Mouse (Mus musculus): ENCODE data around the gene Spin1. TPM values are rescaled to one million over a fixed set of nuclear protein-coding genes. Genes with fewer than 3 reads are reported as not detected.
A peak's percentile ranks its signal among the peaks of the same experiment; 100 is the strongest.

Gene Spin1
- polyA plus RNA-seq, 1 experiment from 2014 or later: 90.7 TPM

GRCm38 (mm10) chr13:51182236-51182635 is 81.6 kb downstream of the Spin1 start:
- no peaks in the 10 kb centered on the region for H3K9me3 ChIP-seq
- no peak for ATAC-seq (ENCODE audit: insufficient number of reproducible peaks, low FRiP score, low TSS enrichment, low read depth)
- no peak overlapping the region for H3K4me3 ChIP-seq
- H3K27me3 ChIP-seq: no peaks in the 10 kb centered on the region
- 86% methylated on average over 7 of the region's 7 CpGs for WGBS
- H3K4me2 ChIP-seq: no peak overlapping the region
- H3K36me3 ChIP-seq: no peaks in the 10 kb centered on the region
- no peak overlapping the region for H3K27ac ChIP-seq
- no peak overlapping the region for H3K9ac ChIP-seq
- H3K4me1 ChIP-seq: no peaks in the 10 kb centered on the region

- Histone ChIP-seq H3K27ac (no peak overlapping the region), H3K9me3 (no peaks in the 10 kb centered on the region), H3K4me1 (no peaks in the 10 kb centered on the region), H3K4me3 (no peak overlapping the region), H3K9ac (no peak overlapping the region), H3K27me3 (no peaks in the 10 kb centered on the region), H3K4me2 (no peak overlapping the region), H3K36me3 (no peaks in the 10 kb centered on the region)
- WGBS: 88% methylated on average over 3 of the region's 3 CpGs
- ATAC-seq (ENCODE audit: insufficient number of reproducible peaks, low FRiP score, low TSS enrichment, low read depth): no peak
These were observed 84.2 kb downstream of the Spin1 start for GRCm38 (mm10) chr13:51184896-51185295.

- Histone ChIP-seq H3K9me3 (no peaks in the 10 kb centered on the region), H3K9ac (no peak overlapping the region), H3K36me3 (no peaks in the 10 kb centered on the region), H3K4me3 (no peak overlapping the region), H3K27ac (no peak overlapping the region), H3K27me3 (no peaks in the 10 kb centered on the region), H3K4me1 (peaks cover 5% of the 10 kb centered on the region; the same call in 1 of the 2 replicates), H3K4me2 (no peak overlapping the region)
- WGBS: 57% methylated on average over 3 of the region's 3 CpGs
- no peak for ATAC-seq (ENCODE audit: insufficient number of reproducible peaks, low FRiP score, low TSS enrichment, low read depth)
These were observed 89.7 kb downstream of the Spin1 start for GRCm38 (mm10) chr13:51190336-51190735.

- Histone ChIP-seq H3K9ac (no peak overlapping the region), H3K4me1 (peaks cover 5% of the 10 kb centered on the region; the same call in 1 of the 2 replicates), H3K9me3 (no peaks in the 10 kb centered on the region), H3K27me3 (no peaks in the 10 kb centered on the region), H3K4me2 (no peak overlapping the region), H3K36me3 (no peaks in the 10 kb centered on the region), H3K4me3 (no peak overlapping the region), H3K27ac (no peak overlapping the region)
- 72% methylated on average over 6 of the region's 6 CpGs for WGBS
- no peak for ATAC-seq (ENCODE audit: insufficient number of reproducible peaks, low FRiP score, low TSS enrichment, low read depth)
These were observed 90.9 kb downstream of the Spin1 start for GRCm38 (mm10) chr13:51191416-51192140.

GRCm38 (mm10) chr13:51193893-51194292 is 93.2 kb downstream of the Spin1 start:
- Histone ChIP-seq H3K27ac (no peak overlapping the region), H3K36me3 (no peaks in the 10 kb centered on the region), H3K9ac (no peak overlapping the region), H3K4me3 (no peak overlapping the region), H3K4me1 (peaks cover 5% of the 10 kb centered on the region; the same call in 1 of the 2 replicates), H3K9me3 (no peaks in the 10 kb centered on the region), H3K4me2 (no peak overlapping the region), H3K27me3 (no peaks in the 10 kb centered on the region)
- no peak for ATAC-seq (ENCODE audit: insufficient number of reproducible peaks, low FRiP score, low TSS enrichment, low read depth)
- WGBS: 75% methylated on average over 15 of the region's 15 CpGs

GRCm38 (mm10) chr13:51197699-51198098 is 97.0 kb downstream of the Spin1 start:
- no peak overlapping the region for H3K4me2 ChIP-seq
- H3K27ac ChIP-seq: no peak overlapping the region
- H3K36me3 ChIP-seq: no peaks in the 10 kb centered on the region
- H3K9ac ChIP-seq: no peak overlapping the region
- WGBS: 84% methylated on average over 3 of the region's 3 CpGs
- H3K9me3 ChIP-seq: no peaks in the 10 kb centered on the region
- H3K27me3 ChIP-seq: no peaks in the 10 kb centered on the region
- peaks cover 5% of the 10 kb centered on the region; the same call in 1 of the 2 replicates for H3K4me1 ChIP-seq
- no peak overlapping the region for H3K4me3 ChIP-seq
- ATAC-seq (ENCODE audit: insufficient number of reproducible peaks, low FRiP score, low TSS enrichment, low read depth): no peak

GRCm38 (mm10) chr13:51198186-51198585 is 97.5 kb downstream of the Spin1 start:
- no peak overlapping the region for H3K4me2 ChIP-seq
- H3K27ac ChIP-seq: peak overlapping the region; percentile 52; the same call in 1 of the 2 replicates
- no peaks in the 10 kb centered on the region for H3K9me3 ChIP-seq
- peaks cover 8% of the 10 kb centered on the region; the same call in 1 of the 2 replicates for H3K4me1 ChIP-seq
- WGBS: 38% methylated on average over 5 of the region's 5 CpGs
- ATAC-seq (ENCODE audit: insufficient number of reproducible peaks, low FRiP score, low TSS enrichment, low read depth): no peak
- no peaks in the 10 kb centered on the region for H3K36me3 ChIP-seq
- H3K4me3 ChIP-seq: no peak overlapping the region
- H3K27me3 ChIP-seq: no peaks in the 10 kb centered on the region
- no peak overlapping the region for H3K9ac ChIP-seq

Other genes starting within 250 kb of the Spin1 start
- 3.5 and 4.2 TPM in 2 replicates for gene Nxnl2, start 70.1 kb downstream of the Spin1 start, polyA plus RNA-seq (2015; fragmentation: Nextera tagmentation; extraction: Ambion mirVana)

All from limb, embryonic 15.5 days (tissue).